Mouse (Mus musculus): ENCODE data around the gene Itgal.
A peak's percentile ranks its signal among the peaks of the same experiment; 100 is the strongest.
"Not testable (repeated sequence)": the region's sequence is repeated elsewhere in the genome, so short reads cannot be mapped to it uniquely, and the experiment has no call there.

The Itgal gene

DNA sequence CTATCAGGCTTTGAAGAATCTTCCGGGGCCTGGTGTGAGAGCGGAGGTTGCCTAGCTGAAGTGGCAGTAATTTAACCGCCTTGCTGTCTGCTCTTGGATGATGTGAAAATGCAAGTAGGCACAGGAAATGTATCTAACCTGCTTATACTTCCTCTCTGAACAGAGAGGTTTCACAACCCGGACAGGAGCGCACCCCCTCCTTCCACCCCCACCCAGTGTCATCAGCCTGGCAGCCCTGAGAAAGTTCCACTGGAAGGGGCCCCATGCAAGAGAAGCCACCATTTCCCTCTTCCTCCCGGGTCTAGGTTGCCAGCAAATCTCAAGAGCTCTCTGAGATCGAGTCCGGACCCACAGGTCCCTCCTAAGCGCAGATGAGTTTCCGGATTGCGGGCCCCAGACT, at the start of gene Itgal:
Gene Itgal (plus strand): TSS at position 163 of the 400 bp plus-strand sequence.
- DNase-seq (ENCODE audit: low read depth, low spot score): no peak

DNA sequence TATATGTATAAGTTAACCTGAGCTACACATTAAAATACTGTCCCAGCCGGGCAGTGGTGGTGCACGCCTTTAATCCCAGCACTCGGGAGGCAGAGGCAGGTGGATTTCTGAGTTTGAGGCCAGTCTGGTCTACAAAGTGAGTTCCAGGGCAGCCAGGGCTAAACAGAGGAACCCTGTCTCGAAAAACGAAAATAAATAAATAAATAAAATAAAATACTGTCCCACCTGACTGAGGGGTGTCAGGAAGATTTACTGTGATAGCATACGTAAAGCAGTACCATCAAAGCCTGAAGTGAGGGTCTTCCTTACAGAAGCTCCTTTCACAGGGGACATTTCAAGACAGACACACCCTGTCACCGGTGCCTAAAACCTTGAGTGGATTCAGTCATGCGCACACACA, 45.5 kb upstream of the Itgal start:
- DNase-seq (ENCODE audit: low read depth, low spot score): not testable (repeated sequence)

DNA sequence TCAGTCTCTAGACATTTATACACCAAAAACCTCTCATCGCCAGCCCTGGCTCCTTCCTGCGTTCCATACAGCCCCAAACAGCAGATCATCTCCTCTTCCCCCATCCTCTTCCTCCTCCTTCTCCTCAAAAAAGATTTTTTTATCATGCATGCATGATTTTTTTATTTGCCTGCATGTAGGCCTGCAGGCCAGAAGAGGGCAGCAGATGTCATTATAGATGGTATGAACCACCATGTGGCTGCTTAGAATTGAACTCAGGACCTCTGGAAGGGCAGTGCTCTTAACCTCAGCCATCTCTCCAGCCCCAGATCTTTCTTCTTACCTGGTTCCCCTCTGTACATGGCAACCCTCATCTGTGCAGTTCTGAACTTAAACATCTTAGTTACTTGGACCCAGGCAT, 43.6 kb upstream of the Itgal start:
- peak; percentile 66 for DNase-seq (ENCODE audit: low read depth, low spot score)

DNA sequence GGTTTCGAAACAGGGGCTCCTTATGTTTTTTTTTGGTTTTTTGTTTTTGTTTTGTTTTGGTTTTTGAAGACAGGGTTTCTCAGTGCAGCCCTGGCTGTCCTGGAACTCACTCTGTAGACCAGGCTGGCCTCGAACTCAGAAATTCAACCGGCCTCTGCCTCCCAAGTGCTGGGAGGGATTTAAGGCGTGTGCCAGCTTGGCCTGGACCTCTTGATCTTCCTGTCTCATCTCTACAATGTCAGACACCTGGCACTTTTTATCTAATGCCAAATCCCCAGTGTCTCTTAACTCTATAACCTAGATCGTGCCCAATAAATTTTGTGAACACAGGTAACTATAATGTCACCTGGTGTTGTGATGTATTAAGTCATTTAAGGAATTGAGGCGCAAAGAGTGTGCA, 42.7 kb upstream of the Itgal start:
- DNase-seq (ENCODE audit: low read depth, low spot score): no peak

- peak; percentile 99 for DNase-seq (ENCODE audit: low read depth, low spot score)
Measured at GRCm38 (mm10) chr7:127253821-127254769, 42.0 kb upstream of the Itgal start.

DNA sequence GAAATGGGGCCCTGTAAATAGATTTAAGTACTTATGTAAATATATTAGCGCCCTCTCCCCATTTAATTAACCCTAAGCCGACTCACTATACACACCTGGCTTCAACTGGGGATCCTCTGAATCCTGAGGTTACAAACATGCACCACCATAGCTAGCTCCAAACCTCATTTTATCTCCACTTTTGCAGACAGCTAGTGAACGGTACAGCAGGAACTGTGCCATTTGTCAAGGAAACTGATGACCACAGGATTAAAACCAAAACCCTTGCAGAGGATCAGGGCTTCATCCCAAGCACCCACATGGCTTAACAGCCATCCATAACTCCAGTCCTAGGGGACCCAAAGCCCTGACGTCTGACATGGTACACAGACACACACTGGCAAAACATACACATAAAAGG, 41.1 kb upstream of the Itgal start:
- no peak for DNase-seq (ENCODE audit: low read depth, low spot score)

DNA sequence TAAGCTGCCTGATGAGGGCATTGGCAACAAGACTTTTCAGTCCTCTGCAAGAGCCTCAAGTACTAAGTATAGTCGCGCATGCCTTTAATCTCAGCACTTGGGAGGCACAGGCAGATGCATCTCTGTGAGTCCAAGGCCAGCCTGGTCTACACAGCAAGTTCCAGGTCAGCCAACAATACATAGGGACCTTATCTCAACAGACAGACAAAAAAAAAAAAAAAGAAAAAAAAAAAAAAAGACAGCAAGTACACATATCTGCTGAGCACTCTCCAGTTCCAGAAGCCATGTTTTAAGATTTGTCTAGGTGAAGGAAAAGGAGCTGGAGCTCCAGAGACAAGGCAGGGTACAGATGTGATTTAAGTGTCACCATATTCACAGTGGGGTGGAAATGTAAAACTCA, 40.1 kb upstream of the Itgal start:
- DNase-seq (ENCODE audit: low read depth, low spot score): no peak

DNA sequence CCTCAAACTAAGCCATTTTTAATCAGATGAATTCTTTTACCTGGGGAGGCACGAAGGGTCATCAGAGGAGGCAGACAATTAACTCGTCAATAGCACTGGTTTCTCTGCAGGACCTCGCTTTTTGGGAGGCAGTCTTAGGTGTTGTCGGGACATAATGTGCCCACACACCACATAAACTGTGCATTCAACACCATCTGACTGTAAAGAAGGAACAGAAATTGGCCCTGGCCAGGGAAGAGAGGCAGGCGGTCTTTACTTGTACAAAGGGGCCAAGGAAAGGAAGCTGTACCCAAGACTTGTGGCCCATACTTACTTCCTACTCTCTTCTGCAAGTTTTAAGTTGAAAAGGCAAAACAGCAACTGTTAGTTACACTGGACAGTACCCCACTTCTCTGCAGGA, 39.5 kb upstream of the Itgal start:
- no peak for DNase-seq (ENCODE audit: low read depth, low spot score)

- DNase-seq (ENCODE audit: low read depth, low spot score): peak; percentile 44
Measured at GRCm38 (mm10) chr7:127259186-127259905, 36.7 kb upstream of the Itgal start.

DNA sequence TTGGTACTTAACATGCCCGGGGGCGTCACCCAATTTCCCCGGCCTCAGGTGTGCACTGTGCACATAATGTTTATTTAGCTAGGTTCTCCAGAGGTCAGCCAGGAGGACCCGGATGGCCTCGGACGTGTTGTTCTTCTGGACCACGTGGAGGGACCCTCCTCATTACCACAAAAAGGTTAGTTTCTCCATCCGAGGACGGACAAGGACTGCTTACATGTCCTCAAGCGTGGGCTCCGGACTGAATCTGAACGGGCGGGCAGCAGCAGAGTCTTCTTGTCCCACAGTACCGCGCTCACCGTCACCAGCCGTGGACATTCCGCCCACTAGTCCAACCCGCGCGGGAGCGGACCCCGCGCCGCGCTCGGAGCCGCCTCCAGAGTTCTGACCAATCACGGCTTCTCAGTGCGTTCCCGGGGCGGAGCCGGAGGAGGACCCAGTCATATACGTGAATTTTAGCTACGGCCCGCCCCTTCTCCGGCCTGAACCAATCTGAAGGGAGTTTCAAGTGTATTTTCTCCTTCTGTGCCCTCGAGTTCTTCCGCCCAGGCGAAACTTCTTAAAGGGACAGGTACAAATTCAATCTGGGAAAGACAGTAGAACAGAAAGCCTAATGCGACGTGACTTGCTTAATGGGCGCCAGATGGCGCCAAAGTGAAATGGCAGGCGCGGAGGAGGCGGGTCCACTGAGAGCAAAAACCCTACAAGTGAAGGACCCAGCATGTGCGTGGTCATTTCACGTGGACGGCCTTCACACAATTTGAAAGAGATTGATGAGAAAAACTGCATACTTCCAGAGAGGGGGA, 35.5 kb upstream of the Itgal start, which contains the start of gene Dctpp1:
Gene Dctpp1 (minus strand): TSS at position 401 of the 803 bp plus-strand sequence.
- peak; percentile 99 for DNase-seq (ENCODE audit: low read depth, low spot score)

DNA sequence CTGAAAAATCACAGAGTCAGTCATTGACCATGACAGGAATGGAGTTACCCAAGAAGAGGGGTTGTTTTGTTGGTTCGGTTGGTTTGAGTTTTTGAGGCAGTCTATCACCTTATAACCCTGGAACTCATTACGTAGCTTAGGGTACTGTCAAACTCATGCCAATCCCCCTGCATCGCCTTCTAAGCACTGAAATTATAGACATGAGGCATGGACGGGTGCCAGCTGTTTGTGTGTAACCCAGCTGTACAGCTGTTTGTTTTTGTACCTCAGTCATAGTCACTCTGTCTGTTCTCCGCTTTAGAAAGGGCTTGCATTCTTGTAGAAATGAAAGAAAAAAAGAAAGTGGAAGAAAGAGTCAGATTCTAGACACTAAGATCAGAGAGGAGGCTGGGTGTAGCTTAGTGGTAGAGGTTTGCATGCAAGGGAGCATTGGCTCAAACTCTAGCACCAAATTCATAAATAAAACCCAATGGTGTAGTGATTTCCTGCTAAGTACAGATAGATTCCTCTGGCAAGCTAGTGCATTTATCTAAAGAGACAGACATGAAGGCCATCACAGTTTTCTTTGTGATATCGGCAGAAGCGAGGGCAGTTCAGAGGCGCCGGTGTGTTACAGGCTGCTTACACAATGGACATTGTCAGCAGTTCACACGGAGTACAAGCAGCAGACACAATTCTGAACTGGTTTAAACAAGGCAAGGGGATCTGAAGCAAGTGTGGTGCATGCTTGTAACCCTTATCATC, 33.7 kb upstream of the Itgal start:
- DNase-seq (ENCODE audit: low read depth, low spot score): no peak

- no peak for DNase-seq (ENCODE audit: low read depth, low spot score)
Measured at GRCm38 (mm10) chr7:127263526-127263925, 32.5 kb upstream of the Itgal start.

GRCm38 (mm10) chr7:127270256-127270655, 25.8 kb upstream of the Itgal start:
- DNase-seq (ENCODE audit: low read depth, low spot score): no peak

- DNase-seq (ENCODE audit: low read depth, low spot score): no peak
Measured at GRCm38 (mm10) chr7:127270666-127271065, 25.4 kb upstream of the Itgal start.

- no peak for DNase-seq (ENCODE audit: low read depth, low spot score)
Measured at GRCm38 (mm10) chr7:127271093-127271492, 25.0 kb upstream of the Itgal start.

DNA sequence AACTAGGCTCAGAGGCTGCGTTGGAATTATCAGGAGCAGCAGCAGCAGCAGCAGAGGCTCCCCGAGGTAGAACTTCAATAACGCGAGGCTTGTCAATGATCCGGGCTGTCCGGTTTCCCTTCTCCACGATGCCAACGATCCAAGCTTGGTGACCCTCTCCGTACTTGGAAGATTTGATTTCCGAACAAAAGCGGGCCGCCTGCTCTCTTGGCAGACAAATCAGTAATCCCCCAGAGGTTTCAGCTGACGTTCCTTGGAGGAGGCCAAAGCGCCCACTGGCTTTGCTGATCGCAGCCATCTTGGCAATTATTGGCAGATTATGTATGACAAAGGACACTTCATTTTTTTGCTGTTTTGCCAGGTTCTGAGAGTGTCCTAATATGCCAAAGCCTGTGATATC, 23.5 kb upstream of the Itgal start:
- DNase-seq (ENCODE audit: low read depth, low spot score): peak; percentile 33

DNA sequence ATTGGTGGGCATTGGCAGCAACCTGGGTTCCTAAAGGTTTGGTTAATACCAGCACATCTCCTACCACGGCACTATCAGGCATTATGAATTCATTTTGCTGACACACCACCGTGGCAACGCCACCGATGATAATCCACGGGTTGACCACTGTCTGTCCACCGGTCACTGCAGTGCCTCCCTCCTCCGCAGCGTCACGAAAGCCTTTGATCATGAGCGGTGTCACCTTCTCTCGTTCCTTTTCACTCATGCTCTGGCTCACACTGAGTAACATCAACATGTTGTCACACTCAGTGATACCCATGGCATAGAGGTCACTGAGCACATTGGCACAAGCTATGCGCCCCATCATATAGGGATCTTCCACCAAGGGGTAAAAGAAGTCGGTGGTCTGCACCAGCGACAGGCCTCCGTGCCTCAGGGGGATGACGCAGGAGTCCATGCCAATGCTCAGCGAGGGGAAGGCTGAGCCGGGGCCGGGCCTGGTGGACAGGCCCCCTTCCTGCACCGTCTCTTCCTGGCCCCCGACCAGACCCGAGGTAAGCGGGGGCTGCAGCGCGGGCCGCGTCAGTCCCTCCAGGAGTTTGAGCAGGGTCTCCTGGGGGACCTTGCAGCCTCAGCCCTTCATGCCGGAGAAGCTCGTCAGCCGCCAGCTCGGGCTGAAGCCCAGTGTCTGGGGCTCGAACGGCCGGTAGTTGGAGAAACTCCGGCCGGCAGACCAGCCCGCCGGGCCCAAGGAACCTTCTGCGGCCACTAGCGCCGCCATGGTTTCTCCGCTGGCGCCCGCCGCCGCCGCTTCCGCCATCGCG, 22.7 kb upstream of the Itgal start:
- DNase-seq (ENCODE audit: low read depth, low spot score): no peak

DNA sequence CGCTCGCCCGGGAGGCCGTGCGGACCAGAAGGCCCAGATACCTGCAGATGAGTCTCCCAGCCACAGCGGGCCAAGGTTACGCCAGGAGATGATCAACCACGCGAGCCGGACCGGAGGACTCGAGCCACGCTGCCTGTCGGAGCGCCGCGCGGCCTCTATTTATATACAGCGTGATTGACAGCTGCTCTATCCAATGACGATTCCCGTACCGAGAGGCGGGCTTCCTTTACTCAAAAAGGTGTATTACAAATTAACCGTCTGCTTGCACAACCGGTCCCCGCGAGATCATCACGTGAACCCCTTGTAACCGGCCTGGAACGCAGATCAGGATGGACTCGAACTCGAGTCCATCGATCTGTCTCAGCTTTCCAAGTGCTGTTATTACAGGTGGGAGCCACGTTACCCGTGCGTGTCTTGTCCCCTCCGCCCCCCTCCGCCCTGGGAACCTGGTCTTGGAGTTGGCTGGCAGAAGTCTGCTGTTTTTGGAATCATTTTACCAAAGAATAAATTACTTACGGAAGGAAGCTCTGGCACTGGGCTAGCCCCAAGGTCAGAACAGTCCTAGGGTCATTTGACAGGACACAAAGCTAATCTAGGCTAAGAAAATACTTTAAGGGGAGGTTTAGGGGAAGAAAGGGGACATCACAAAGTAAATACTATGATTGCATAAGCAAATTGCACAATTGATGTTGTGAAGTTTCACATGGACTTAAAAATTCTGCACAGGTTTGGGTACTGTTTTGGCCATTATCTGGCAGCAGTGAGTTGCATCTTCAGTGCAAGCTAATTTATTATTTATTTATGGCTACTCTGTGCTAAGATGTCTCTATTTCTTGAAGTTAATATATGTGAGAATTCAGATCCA, 21.9 kb upstream of the Itgal start, which contains the start of gene Sephs2:
Gene Sephs2 (minus strand): TSS at position 131 of the 865 bp plus-strand sequence.
- peak; percentile 97 for DNase-seq (ENCODE audit: low read depth, low spot score)

GRCm38 (mm10) chr7:127276519-127276961, 19.5 kb upstream of the Itgal start:
- DNase-seq (ENCODE audit: low read depth, low spot score): peak; percentile 38

Measured in ZHBTc4 (cell line).